Mouse (Mus musculus) lung, embryonic 15.5 days (tissue): ENCODE data around the gene Gm20403. TPM values are rescaled to one million over a fixed set of nuclear protein-coding genes. Genes with fewer than 3 reads are reported as not detected.
"Not testable (repeated sequence)": the region's sequence is repeated elsewhere in the genome, so short reads cannot be mapped to it uniquely, and the experiment has no call there.

ENCODE experiments used
- ATAC-seq: fragments of 200-750 bp; cut with Nextera tagmentation; 2 replicates; pipeline ENCODE4 v1.8.0; 2017; ENCODE audit warnings: moderate number of reproducible peaks, borderline replicate concordance; ENCODE audit not compliant: low FRiP score, low TSS enrichment; ENCODE audit errors: extremely low read depth
- H3K27ac ChIP-seq: fragments of 300-500 bp; sonication (generic); 2 replicates; pipeline ENCODE4 v1.5.1; 2015; ENCODE audit warnings: moderate library complexity, mild to moderate bottlenecking, inconsistent platforms
- H3K27me3 ChIP-seq: fragments of 300-500 bp; sonication (generic); 2 replicates; pipeline ENCODE4 v1.6.1; 2015; ENCODE audit warnings: inconsistent platforms
- H3K36me3 ChIP-seq: fragments of 300-500 bp; sonication (generic); 2 replicates; pipeline ENCODE4 v1.6.1; 2015; ENCODE audit warnings: inconsistent platforms
- H3K4me1 ChIP-seq: fragments of 300-500 bp; sonication (generic); 2 replicates; pipeline ENCODE4 v1.6.1; 2015; ENCODE audit warnings: inconsistent platforms
- H3K4me2 ChIP-seq: fragments of 300-500 bp; sonication (generic); 2 replicates; pipeline ENCODE4 v1.6.1; 2015; ENCODE audit warnings: inconsistent platforms, mild to moderate bottlenecking, moderate library complexity
- H3K4me3 ChIP-seq: fragments of 300-500 bp; sonication (generic); 2 replicates; pipeline ENCODE4 v1.5.1; 2015; ENCODE audit warnings: mild to moderate bottlenecking, inconsistent platforms
- H3K9ac ChIP-seq: fragments of 300-500 bp; sonication (generic); 2 replicates; pipeline ENCODE4 v1.6.1; 2015; ENCODE audit warnings: inconsistent platforms
- H3K9me3 ChIP-seq: fragments of 300-500 bp; sonication (generic); 2 replicates; pipeline ENCODE4 v1.6.1; 2016; ENCODE audit warnings: inconsistent platforms
- WGBS: fragments of 180-500 bp; shearing (Covaris S2); methylation state at CpG from one replicate; pipeline ENCODE4 v1.1.7; 2015; 5-methylcytosine and 5-hydroxymethylcytosine counted together
- polyA plus RNA-seq: library from polyadenylated mRNA; unstranded; fragments of >200 nt; fragmentation: Nextera tagmentation; extraction: Ambion mirVana; gene quantifications from 2 replicates; pipeline ENCODE4 v1.2.1, GENCODE M21; 2015

Gene Gm20403
- polyA plus RNA-seq, 1 experiment from 2014 or later = not detected

DNA sequence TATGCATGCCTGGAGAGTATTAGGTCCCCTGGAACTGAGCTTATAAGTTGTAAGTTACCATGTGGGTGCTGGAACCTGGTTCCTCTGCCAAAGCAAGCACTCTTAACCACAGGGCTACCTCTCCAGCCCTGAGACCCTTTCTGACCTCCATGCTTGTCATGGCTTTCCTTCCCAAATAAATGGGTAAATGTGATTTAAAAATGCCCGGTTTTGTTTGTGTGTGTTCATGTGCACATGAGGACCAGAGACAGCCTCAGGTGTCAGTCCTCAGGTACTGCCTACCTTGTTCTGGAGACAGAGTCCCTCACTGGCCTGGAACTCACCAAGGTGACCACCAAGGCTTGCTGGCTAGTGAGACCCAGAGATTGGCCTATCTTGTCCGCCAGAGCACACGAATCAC lies 18.1 kb upstream of the Gm20403 start:
- WGBS = 84% methylated on average over 3 of the region's 3 CpGs
- Histone ChIP-seq H3K9ac (no peak overlapping the region), H3K4me3 (no peak overlapping the region), H3K27ac (no peak overlapping the region), H3K9me3 (no peaks in the 10 kb centered on the region), H3K27me3 (no peaks in the 10 kb centered on the region), H3K4me2 (no peak overlapping the region), H3K4me1 (0 out of 2 replicates have a peak, but pooled peaks cover 3% of the 10 kb centered on the region), H3K36me3 (no peaks in the 10 kb centered on the region)
- no peak for ATAC-seq

DNA sequence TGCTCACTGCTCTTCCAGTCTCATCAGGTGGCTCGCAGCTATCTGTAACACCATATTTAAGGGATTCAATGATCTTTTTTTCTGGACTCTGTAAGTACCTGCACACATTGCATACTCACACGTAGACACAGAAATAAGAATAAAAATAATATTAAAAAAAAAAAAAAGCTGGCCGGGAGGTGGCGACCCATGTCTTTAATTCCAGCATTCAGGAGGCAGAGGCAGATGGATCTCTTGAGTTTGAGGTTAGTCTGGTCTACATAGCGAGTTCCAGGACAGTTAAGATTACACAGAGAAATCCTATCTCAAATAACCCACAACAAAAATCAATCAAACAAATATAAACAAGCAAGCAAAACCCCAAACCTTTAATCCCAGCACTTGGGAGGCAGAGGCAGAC lies 17.5 kb upstream of the Gm20403 start:
- H3K27ac ChIP-seq = no peak overlapping the region
- H3K27me3 ChIP-seq = no peaks in the 10 kb centered on the region
- no peak for ATAC-seq
- H3K9me3 ChIP-seq = no peaks in the 10 kb centered on the region
- no peak overlapping the region for H3K4me3 ChIP-seq
- no peaks in the 10 kb centered on the region for H3K36me3 ChIP-seq
- WGBS = 81% methylated on average over 5 of the region's 5 CpGs
- no peak overlapping the region for H3K4me2 ChIP-seq
- 0 out of 2 replicates have a peak, but pooled peaks cover 8% of the 10 kb centered on the region for H3K4me1 ChIP-seq
- no peak overlapping the region for H3K9ac ChIP-seq

DNA sequence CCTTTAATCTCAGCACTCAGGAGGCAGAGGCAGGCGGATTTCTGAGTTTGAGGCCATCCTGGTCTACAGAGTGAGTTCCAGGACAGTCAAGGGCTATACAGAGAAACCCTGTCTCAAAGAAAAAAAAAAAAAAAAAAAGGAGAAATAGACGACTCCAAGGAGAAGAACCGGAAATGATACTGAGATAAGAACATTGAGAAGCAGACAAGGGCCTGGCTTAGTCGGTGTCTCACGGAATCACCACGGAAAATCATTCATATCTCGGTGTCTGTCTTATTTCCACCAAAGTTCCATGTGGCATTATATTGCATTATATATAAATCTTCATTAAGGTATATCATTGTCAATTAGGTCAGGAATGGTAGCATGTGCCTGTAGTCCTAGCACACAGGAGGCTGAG lies 16.2 kb upstream of the Gm20403 start:
- not testable (repeated sequence) for H3K9me3 ChIP-seq, H3K9ac ChIP-seq, H3K4me3 ChIP-seq, H3K4me1 ChIP-seq, ATAC-seq, H3K27ac ChIP-seq, H3K27me3 ChIP-seq, H3K36me3 ChIP-seq, H3K4me2 ChIP-seq
- 77% methylated on average over 7 of the region's 7 CpGs for WGBS

DNA sequence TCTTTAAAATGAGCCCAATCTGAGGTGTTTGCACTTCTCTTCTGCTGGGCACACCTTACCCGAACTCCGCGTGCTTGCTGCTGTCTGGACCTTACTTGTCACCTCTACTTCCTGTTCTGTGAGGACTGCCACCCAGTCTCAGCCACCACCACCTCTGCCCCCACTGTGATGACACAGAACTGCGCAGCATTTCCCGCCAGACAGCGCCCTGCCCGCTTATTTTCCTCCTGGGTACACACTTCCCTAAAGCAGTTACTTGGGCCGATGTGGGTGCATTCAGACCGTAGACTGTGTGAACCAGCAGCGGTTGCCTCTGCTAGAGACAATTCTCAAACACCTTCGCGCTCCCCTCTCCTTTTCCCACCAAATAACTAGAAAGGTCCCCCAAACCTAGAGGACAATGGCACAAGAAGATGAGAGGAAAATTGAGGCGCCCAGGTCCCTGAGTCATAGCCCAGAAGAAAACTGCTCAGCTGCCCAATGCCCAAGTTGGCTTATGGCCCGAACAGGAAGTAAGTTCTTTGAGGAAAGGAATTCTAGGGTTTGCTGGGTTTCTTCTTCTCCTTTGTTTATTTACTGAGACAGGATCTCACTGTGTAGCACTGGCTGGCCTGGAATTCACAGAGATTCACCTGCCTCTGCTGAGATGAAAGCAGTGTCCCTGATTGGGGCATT lies 12.8 kb upstream of the Gm20403 start:
- WGBS = 65% methylated on average over 14 of the region's 14 CpGs
- no peaks in the 10 kb centered on the region for H3K36me3 ChIP-seq
- no peak overlapping the region for H3K4me2 ChIP-seq
- no peak overlapping the region for H3K4me3 ChIP-seq
- no peaks in the 10 kb centered on the region for H3K27me3 ChIP-seq
- H3K27ac ChIP-seq = no peak overlapping the region
- ATAC-seq = no peak
- H3K4me1 ChIP-seq = 0 out of 2 replicates have a peak, but pooled peaks cover 8% of the 10 kb centered on the region
- H3K9me3 ChIP-seq = no peaks in the 10 kb centered on the region
- no peak overlapping the region for H3K9ac ChIP-seq

DNA sequence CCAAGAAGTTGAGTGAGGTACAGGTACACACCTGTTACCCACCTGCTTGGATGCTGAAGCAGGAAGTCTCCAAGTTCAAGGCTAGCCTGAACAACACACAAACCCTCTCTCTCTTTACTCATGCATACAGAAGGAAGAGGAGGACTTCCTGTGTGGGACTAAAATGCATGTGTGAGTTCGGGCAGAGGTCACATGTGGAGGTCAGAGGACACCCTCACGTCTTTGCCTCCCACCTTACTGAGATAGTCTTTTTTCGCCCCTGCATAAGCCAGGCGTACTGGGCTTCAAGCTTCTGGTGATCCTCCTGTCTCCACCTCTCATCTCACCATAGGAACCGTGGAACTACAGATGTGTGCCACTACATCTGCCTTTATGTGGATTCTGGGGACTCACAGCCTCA lies 12.1 kb upstream of the Gm20403 start:
- 0 out of 2 replicates have a peak, but pooled peaks cover 8% of the 10 kb centered on the region for H3K4me1 ChIP-seq
- no peaks in the 10 kb centered on the region for H3K9me3 ChIP-seq
- H3K4me3 ChIP-seq = no peak overlapping the region
- H3K36me3 ChIP-seq = no peaks in the 10 kb centered on the region
- ATAC-seq = no peak
- no peaks in the 10 kb centered on the region for H3K27me3 ChIP-seq
- H3K4me2 ChIP-seq = no peak overlapping the region
- 61% methylated on average over 5 of the region's 5 CpGs for WGBS
- H3K9ac ChIP-seq = no peak overlapping the region
- no peak overlapping the region for H3K27ac ChIP-seq

DNA sequence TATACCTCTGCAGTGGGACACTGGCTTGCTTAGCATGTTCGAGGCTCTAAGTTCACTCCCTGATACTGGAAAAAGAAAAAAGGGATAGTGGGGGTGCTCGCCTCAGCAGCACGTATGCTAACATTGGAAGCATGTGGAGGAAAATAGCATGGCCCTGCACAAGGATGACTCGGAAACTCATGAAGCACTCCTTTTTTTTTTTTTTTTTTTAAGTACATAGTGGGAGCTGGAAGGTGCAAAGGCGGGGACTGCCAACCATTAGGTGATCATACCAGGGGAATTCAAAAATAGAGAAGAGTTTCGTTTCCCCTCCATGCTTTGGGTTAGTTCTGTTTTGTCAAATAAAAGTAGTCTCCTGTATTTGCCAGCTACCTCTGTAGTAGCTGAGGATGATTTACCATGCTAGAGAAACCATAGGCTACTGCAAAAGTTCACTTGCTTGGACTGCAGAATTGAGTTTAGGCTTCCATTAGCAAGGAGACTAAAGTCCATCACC lies 10.7 kb upstream of the Gm20403 start:
- H3K4me2 ChIP-seq = no peak overlapping the region
- no peak overlapping the region for H3K4me3 ChIP-seq
- H3K36me3 ChIP-seq = no peaks in the 10 kb centered on the region
- no peak overlapping the region for H3K9ac ChIP-seq
- H3K9me3 ChIP-seq = no peaks in the 10 kb centered on the region
- H3K27me3 ChIP-seq = no peaks in the 10 kb centered on the region
- ATAC-seq = no peak
- WGBS = 86% methylated on average over 6 of the region's 6 CpGs
- H3K27ac ChIP-seq = no peak overlapping the region
- H3K4me1 ChIP-seq = 0 out of 2 replicates have a peak, but pooled peaks cover 8% of the 10 kb centered on the region

DNA sequence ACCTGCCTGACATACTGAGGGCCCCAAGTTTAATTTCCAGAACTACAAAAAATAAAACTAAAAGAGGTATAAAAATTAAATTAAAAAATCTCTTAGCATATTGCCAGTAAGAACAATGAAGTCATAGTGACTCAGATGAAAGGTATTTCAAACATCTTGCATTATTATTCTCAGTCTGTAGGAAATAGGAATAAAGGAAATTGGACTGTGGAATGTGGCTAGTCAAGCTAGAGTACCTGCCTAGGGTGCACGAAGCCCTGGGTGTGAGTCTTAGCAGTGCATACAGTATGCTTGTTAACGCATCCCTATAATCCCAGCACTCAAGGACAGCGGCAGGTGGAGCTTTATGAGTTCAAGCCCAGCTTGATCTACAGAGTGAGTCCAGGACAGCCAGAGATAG lies 9.6 kb upstream of the Gm20403 start:
- Histone ChIP-seq H3K27me3 (no peaks in the 10 kb centered on the region), H3K36me3 (no peaks in the 10 kb centered on the region), H3K9ac (no peak overlapping the region), H3K4me2 (no peak overlapping the region), H3K4me3 (no peak overlapping the region), H3K27ac (no peak overlapping the region), H3K9me3 (no peaks in the 10 kb centered on the region), H3K4me1 (0 out of 2 replicates have a peak, but pooled peaks cover 8% of the 10 kb centered on the region)
- 48% methylated on average over 3 of the region's 3 CpGs for WGBS
- ATAC-seq = no peak

DNA sequence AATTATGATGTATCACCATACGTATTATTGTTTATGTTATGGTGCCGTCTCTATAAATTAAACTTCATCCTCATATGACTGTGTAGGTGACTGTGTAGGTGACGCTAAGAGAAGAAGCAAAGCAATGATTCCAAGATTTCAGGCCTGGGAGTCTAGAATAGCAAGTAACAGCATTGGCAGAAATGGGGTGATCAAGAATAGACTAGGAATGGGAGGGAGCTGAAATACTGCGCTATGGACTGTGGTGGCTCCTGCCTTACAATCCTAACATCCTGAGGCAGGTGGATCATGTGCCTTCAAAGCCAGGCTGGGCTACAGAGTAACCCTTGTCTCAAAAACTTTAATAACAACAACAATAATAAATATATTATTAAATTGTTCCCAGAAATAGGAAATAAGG lies 8.1 kb upstream of the Gm20403 start:
- Histone ChIP-seq H3K9me3 (no peaks in the 10 kb centered on the region), H3K36me3 (no peaks in the 10 kb centered on the region), H3K27me3 (no peaks in the 10 kb centered on the region), H3K4me1 (0 out of 2 replicates have a peak, but pooled peaks cover 5% of the 10 kb centered on the region), H3K4me2 (no peak overlapping the region), H3K4me3 (no peak overlapping the region), H3K27ac (no peak overlapping the region), H3K9ac (no peak overlapping the region)
- no peak for ATAC-seq
- WGBS = 63% methylated on average over 4 of the region's 4 CpGs

DNA sequence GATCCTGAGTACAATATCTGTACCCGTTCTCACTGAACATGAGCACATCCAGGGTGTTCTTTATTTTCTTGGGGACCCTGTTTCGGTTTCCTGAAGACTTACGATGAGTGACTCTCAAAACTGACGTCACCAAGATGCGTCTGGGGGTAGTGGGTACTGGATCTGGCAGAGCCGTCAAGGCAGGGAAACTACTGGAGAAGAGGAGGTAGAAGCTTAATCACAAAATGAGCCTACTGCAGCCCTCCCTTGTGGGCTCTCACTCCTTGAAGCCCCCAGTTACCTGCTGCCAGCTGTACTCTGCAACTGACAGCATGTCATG lies 7.7 kb upstream of the Gm20403 start:
- WGBS = 65% methylated on average over 6 of the region's 6 CpGs
- Histone ChIP-seq H3K9ac (no peak overlapping the region), H3K4me2 (no peak overlapping the region), H3K9me3 (no peaks in the 10 kb centered on the region), H3K4me3 (no peak overlapping the region), H3K36me3 (no peaks in the 10 kb centered on the region), H3K4me1 (0 out of 2 replicates have a peak, but pooled peaks cover 1% of the 10 kb centered on the region), H3K27ac (no peak overlapping the region), H3K27me3 (no peaks in the 10 kb centered on the region)
- no peak for ATAC-seq

DNA sequence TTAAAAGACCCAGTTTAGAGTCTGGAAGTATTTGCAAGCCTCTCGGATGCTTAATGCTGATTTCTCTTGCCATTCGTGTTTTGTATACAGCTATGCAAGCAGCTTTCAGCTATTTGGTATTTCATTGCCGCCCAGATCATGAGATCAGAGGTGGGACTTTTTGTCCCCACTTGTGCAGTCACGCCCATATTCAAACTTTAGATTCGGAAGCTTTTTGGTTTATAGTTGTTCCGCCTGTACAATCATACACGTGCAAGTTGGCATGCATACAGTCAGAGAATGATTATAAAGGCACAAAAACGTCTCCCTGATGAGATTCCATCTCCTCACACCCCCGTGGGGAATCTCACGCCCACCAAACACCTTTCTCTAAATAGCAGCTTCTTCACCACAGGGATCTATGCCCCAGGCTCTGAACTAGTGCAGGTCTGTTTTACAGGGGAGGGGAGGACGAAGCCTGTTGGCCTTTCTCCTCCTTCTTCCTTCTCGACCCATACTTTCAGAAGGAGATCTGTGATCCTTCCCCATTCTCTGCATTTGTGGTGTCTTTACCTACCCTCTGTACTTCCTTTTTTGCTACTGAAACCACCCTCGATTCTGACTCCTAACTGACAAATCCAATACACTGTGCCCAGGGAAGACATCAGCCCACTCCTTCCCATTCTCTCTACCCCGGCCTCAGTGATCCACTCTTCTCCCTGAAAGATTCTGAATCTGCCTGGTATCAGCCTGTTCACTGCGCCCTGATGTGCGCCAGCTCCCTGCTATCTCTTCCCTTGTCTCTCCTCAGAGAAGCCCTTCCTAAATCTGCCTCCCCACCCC lies 7.1 kb upstream of the Gm20403 start:
- H3K27ac ChIP-seq = no peak overlapping the region
- no peak overlapping the region for H3K9ac ChIP-seq
- H3K4me2 ChIP-seq = no peak overlapping the region
- WGBS = 44% methylated on average over 16 of the region's 16 CpGs
- H3K4me1 ChIP-seq = no peaks in the 10 kb centered on the region
- H3K27me3 ChIP-seq = no peaks in the 10 kb centered on the region
- no peak for ATAC-seq
- H3K36me3 ChIP-seq = no peaks in the 10 kb centered on the region
- no peak overlapping the region for H3K4me3 ChIP-seq
- no peaks in the 10 kb centered on the region for H3K9me3 ChIP-seq

DNA sequence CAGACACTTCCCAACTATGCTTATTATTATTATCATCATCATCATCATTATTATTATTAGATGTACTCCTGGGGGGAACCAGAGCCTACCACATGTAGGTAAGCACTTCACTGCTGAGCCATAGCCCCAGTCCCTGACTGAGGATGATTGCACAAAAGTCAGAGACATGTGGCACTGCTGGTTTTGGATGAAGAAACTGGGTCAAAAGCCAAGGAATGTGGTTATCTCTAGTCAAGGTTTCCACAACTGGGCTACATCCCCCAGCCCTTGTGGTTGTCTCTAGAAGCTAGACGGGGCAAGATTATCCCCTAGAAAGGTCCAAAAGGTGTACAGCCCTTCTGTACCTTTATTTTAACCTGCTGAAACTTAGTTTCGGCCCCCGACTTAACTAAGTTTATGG lies 6.5 kb upstream of the Gm20403 start:
- Histone ChIP-seq H3K4me3 (no peak overlapping the region), H3K9me3 (no peaks in the 10 kb centered on the region), H3K27ac (no peak overlapping the region), H3K36me3 (no peaks in the 10 kb centered on the region), H3K4me2 (no peak overlapping the region), H3K9ac (no peak overlapping the region), H3K4me1 (no peaks in the 10 kb centered on the region), H3K27me3 (no peaks in the 10 kb centered on the region)
- WGBS = 86% methylated on average over 3 of the region's 3 CpGs
- ATAC-seq = no peak

DNA sequence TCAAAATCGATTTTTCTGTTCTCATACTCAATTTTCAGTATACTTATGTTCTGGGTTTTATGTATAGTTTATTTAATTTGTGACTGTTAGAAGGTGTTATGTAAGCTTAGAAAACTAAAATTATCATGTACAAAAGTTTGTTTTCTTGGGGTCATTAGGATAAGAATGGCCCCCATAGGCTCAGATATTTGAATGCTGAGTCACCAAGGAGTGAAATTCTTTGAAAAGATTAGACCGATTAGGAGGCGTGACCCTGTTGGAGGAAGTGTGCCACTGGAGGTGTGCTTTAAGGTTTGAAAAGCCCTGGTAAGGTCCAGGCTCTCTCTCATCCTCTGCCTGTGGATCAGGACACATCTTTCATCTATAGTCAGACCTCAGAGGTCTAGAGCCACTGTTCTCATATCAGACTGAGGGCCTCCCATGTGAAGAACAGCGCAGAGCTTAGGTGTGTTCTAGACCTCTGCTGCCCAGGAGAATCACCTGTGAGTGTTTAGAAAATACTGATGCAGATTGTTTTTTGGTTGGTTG lies 2.1 kb upstream of the Gm20403 start:
- H3K36me3 ChIP-seq = no peaks in the 10 kb centered on the region
- no peak overlapping the region for H3K27ac ChIP-seq
- no peak for ATAC-seq
- H3K27me3 ChIP-seq = no peaks in the 10 kb centered on the region
- no peak overlapping the region for H3K4me2 ChIP-seq
- H3K9me3 ChIP-seq = no peaks in the 10 kb centered on the region
- 75% methylated on average over 4 of the region's 4 CpGs for whole genome bisulfite sequencing
- H3K4me3 ChIP-seq = no peak overlapping the region
- H3K9ac ChIP-seq = no peak overlapping the region
- 0 out of 2 replicates have a peak, but pooled peaks cover 3% of the 10 kb centered on the region for H3K4me1 ChIP-seq
